Mouse (Mus musculus) embryonic facial prominence, embryonic 15.5 days (tissue): ENCODE data around the gene Vps26c. TPM values are rescaled to one million over a fixed set of nuclear protein-coding genes. Genes with fewer than 3 reads are reported as not detected.
"Not testable (repeated sequence)": the region's sequence is repeated elsewhere in the genome, so short reads cannot be mapped to it uniquely, and the experiment has no call there.

ENCODE experiments used
- ATAC-seq: fragments of 200-750 bp; cut with Nextera tagmentation; 2 replicates; pipeline ENCODE4 v1.8.0; 2017; ENCODE audit warnings: low read depth, moderate TSS enrichment; ENCODE audit not compliant: insufficient number of reproducible peaks, low FRiP score, low TSS enrichment
- H3K27ac ChIP-seq: fragments of 300-500 bp; sonication (generic); replicated peaks from 2 replicates; pipeline ENCODE4 v1.5.1; 2015; ENCODE audit warnings: mild to moderate bottlenecking, inconsistent platforms
- H3K27me3 ChIP-seq: fragments of 300-500 bp; sonication (generic); 2 replicates; pipeline ENCODE4 v1.6.1; 2015; ENCODE audit warnings: inconsistent platforms
- H3K36me3 ChIP-seq: fragments of 300-500 bp; sonication (generic); 2 replicates; pipeline ENCODE4 v1.6.1; 2015; ENCODE audit warnings: mild to moderate bottlenecking, inconsistent platforms
- H3K4me1 ChIP-seq: fragments of 300-500 bp; sonication (generic); 2 replicates; pipeline ENCODE4 v1.6.1; 2015; ENCODE audit warnings: inconsistent platforms
- H3K4me2 ChIP-seq: fragments of 300-500 bp; sonication (generic); replicated peaks from 2 replicates; pipeline ENCODE4 v1.6.1; 2015; ENCODE audit warnings: mild to moderate bottlenecking, inconsistent platforms
- H3K4me3 ChIP-seq: fragments of 300-500 bp; sonication (generic); replicated peaks from 2 replicates; pipeline ENCODE4 v1.5.1; 2015; ENCODE audit warnings: mild to moderate bottlenecking, inconsistent platforms
- H3K9ac ChIP-seq: fragments of 300-500 bp; sonication (generic); 2 replicates; pipeline ENCODE4 v1.6.1; 2015; ENCODE audit warnings: inconsistent platforms
- H3K9me3 ChIP-seq: fragments of 300-500 bp; sonication (generic); replicated peaks from 2 replicates; pipeline ENCODE4 v1.6.1; 2016; ENCODE audit warnings: inconsistent platforms
- WGBS: fragments of 180-500 bp; shearing (Covaris S2); methylation state at CpG from one replicate; pipeline ENCODE4 v1.1.7; 2015; 5-methylcytosine and 5-hydroxymethylcytosine counted together
- polyA plus RNA-seq: library from polyadenylated mRNA; unstranded; fragments of >200 nt; fragmentation: Nextera tagmentation; extraction: Ambion mirVana; gene quantifications from 2 replicates; pipeline ENCODE4 v1.2.1, GENCODE M21; 2015

Gene Vps26c
- polyA plus RNA-seq, 1 experiment from 2014 or later, result 55.8 TPM

DNA sequence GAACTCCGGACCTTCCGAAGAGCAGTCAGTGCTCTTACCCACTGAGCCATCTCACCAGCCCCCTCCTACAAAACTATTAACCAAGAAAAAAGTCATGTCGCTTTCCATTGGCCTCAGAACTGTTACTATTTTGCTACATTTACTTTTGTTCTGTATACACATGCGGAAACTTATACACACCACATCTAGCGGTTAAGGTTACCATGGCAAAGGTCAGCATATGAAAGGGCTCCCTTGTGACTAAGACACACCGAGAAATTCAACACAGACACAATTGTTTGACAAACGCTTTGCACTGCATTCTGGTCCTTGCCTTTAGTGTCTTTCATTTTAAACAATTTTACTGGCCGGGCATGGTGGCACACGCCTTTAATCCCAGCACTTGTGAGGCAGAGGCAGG, 1.9 kb downstream of the Vps26c start:
- H3K4me1 ChIP-seq, result peaks cover 36% of the 10 kb centered on the region
- H3K27ac ChIP-seq, result no peak overlapping the region
- H3K4me2 ChIP-seq, result 0 out of 2 replicates have a peak overlapping the region, but pooled peaks have one; percentile 62
- WGBS, result 72% methylated on average over 9 of the region's 9 CpGs
- H3K9ac ChIP-seq, result no peak overlapping the region
- no peak overlapping the region for H3K4me3 ChIP-seq
- no peaks in the 10 kb centered on the region for H3K27me3 ChIP-seq
- no peaks in the 10 kb centered on the region for H3K9me3 ChIP-seq
- H3K36me3 ChIP-seq, result no peaks in the 10 kb centered on the region
- ATAC-seq, result no peak

DNA sequence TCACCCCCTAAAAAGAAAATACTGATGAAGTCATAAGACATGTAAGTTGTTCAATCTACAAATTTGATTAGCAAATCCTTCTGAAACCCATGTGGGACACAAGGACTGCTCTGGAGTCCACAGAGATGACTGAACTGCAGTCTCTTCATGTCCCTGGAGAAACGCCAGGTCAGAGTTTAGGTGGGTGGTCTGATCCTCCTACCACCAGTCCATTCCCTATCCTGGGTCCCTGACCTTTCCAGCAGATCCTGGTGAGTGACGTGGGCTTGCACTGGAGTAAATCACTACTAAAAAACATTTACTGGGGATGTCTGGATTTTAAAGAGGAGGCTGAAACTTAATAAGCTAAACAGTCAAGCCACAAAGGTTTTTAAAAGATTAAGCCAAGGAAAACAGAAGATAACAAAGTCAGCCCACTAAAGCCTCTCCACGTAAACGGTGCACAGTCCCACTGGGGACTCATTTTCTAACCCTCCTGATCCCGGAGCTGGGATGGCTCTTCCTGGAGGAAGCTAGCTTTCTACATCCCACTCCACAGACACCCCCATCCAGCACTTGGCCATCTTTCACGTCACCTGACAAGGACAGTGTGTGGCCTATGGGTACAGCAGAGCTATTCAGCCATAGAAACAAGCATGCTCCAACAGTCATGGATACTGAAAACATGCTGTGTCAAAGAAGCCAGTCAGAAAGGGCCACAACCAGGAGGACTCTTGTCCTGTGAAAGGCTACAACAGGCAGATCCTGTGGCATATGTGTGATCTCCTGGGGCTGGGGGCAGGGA, 2.8 kb downstream of the Vps26c start:
- WGBS, result 53% methylated on average over 6 of the region's 6 CpGs
- H3K4me2 ChIP-seq, result 0 out of 2 replicates have a peak overlapping the region, but pooled peaks have one; percentile 4

DNA sequence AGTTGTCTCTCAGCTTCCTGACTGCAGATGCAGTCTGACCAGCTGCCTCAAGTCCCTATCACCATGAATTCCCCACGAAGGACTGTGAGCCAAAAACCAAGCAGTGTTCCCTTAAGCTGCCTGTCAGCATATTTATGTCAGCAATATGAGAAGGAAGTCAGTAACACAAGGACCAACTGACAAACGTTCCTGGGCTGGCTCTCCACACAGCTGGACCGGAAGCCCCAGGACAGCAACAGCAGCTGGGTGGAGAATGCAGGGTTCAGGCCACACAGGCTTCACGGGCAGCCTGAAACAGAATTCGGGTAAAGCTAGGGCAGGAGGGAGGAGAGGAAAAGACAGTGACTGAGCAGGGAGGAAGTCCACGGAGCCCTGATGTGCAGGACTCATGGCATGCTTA, 7.6 kb downstream of the Vps26c start:
- Histone ChIP-seq H3K4me2 (no peak overlapping the region), H3K4me1 (peaks cover 26% of the 10 kb centered on the region), H3K4me3 (no peak overlapping the region), H3K9ac (no peak overlapping the region), H3K27me3 (no peaks in the 10 kb centered on the region), H3K27ac (peak overlapping the region; percentile 35), H3K9me3 (no peaks in the 10 kb centered on the region), H3K36me3 (no peaks in the 10 kb centered on the region)
- ATAC-seq, result peak; percentile 74
- WGBS, result 44% methylated on average over 6 of the region's 6 CpGs

More for the DNA sequence above, 2.8 kb downstream of the Vps26c start:
- no peaks in the 10 kb centered on the region for H3K9me3 ChIP-seq
- H3K27ac ChIP-seq, result no peak overlapping the region
- no peak for ATAC-seq
- no peak overlapping the region for H3K4me3 ChIP-seq
- no peaks in the 10 kb centered on the region for H3K36me3 ChIP-seq
- peaks cover 43% of the 10 kb centered on the region for H3K4me1 ChIP-seq
- no peaks in the 10 kb centered on the region for H3K27me3 ChIP-seq
- no peak overlapping the region for H3K9ac ChIP-seq

DNA sequence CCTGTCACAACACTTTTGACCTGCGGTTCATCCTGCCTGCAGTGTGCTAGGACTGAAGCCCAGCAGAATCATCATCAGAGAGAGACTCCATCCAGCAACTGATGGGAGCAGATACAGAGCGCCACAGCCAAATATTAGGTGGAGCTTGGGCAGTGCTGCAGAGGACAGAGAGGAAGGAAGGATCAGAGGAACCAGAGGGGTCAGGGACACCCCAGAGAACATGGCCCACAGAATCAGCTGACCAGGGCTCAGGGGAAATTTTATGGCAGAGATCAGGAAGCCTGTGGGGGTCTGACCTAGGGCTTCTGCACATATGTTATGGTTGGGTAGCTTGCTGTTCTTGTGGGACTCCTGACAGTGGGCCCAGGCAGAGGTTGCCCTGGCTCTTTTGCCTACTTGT, 9.0 kb downstream of the Vps26c start:
- Histone ChIP-seq H3K36me3 (no peaks in the 10 kb centered on the region), H3K9me3 (no peaks in the 10 kb centered on the region), H3K4me2 (no peak overlapping the region), H3K4me1 (peaks cover 20% of the 10 kb centered on the region), H3K4me3 (no peak overlapping the region), H3K27me3 (no peaks in the 10 kb centered on the region), H3K27ac (no peak overlapping the region), H3K9ac (no peak overlapping the region)
- 98% methylated on average over 2 of the region's 2 CpGs for WGBS
- no peak for ATAC-seq

DNA sequence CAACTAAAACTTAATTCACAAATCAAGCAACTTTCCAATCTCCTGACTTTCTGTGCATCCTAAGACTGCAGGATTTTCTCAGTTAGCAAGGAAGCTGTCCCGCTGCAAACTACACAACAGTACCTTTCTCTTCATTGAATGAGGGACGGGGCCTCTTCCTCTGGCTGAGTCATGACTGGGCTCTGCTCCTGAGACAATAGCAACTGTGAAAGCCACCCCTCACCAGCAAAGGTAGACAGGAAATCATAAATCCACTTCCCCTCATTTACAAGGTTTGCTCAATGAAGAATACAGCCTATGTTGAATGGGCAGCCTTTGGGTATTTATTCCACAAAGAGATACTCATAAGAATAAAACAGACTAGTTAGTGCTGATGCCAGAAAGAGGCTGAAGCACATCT, 16.6 kb downstream of the Vps26c start:
- peaks cover 37% of the 10 kb centered on the region for H3K36me3 ChIP-seq
- no peaks in the 10 kb centered on the region for H3K4me1 ChIP-seq
- no peak for ATAC-seq
- 84% methylated on average over 2 of the region's 2 CpGs for WGBS
- no peak overlapping the region for H3K4me3 ChIP-seq
- no peaks in the 10 kb centered on the region for H3K9me3 ChIP-seq
- H3K27me3 ChIP-seq, result no peaks in the 10 kb centered on the region
- no peak overlapping the region for H3K9ac ChIP-seq
- no peak overlapping the region for H3K4me2 ChIP-seq
- H3K27ac ChIP-seq, result no peak overlapping the region

DNA sequence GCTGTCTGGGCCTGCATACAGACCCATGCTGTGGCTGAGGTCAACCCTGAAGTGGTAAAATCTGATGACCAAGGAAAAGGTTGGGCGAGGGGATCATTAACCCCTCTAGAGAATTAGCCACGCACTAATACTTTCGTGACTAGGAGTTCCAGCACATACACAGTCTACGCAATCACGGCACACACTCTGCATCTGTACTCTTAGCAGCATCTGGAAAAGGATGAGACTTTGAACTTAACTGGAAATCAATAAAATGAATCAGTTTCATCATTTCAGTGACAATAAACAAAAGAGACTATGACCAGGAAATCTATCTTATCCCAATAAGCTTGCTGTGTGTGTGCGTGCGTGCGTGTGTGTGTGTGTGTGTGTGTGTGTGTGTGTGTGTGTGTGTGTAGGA, 17.9 kb downstream of the Vps26c start:
- no peak overlapping the region for H3K4me2 ChIP-seq
- H3K27ac ChIP-seq, result no peak overlapping the region
- WGBS, result 93% methylated on average over 8 of the region's 8 CpGs
- H3K9ac ChIP-seq, result no peak overlapping the region
- no peak for ATAC-seq
- H3K27me3 ChIP-seq, result no peaks in the 10 kb centered on the region
- H3K9me3 ChIP-seq, result no peaks in the 10 kb centered on the region
- H3K36me3 ChIP-seq, result peaks cover 49% of the 10 kb centered on the region
- H3K4me1 ChIP-seq, result no peaks in the 10 kb centered on the region
- no peak overlapping the region for H3K4me3 ChIP-seq

DNA sequence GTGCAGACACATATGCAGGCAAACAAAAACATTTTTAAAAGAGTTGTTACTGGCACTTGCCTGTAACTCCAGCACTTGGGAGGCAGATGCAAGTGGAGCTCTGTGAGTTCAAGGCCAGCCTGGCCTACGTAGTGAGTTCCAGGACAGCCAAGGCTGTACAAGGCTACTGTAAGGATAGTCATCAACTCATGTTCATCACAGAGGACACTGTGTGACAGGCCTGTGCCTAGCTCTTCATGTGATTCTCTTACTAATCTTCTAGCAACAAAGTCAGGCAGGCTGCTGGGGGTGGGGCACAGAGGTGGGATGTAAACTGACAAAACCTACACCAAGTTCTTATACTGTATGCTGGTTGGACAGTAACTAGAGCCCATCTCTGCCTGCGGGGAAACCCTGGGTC, 19.6 kb downstream of the Vps26c start:
- Histone ChIP-seq H3K4me1 (no peaks in the 10 kb centered on the region), H3K27me3 (no peaks in the 10 kb centered on the region), H3K27ac (no peak overlapping the region), H3K9ac (no peak overlapping the region), H3K36me3 (peaks cover 65% of the 10 kb centered on the region), H3K4me2 (no peak overlapping the region), H3K9me3 (no peaks in the 10 kb centered on the region), H3K4me3 (no peak overlapping the region)
- 97% methylated on average over 2 of the region's 2 CpGs for WGBS
- no peak for ATAC-seq

DNA sequence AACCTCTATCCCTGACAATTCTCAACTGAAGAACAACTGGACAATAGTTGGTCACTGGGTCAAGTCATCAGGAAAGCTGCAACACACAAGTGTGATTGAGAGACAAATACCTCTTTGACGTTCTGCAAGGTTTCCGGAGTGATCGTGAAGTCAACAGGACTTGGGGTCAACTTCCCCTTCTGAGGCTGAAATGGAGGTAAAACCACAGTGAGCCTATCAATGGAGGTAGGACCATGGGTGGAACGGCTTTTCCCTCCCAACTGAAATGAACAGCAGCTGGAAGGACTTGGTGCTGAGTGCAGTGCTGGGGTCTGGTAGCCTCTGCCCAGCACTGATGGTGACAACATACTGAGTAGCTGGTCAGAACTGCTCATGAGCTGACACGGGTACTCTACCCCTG, 22.4 kb downstream of the Vps26c start:
- peaks cover 75% of the 10 kb centered on the region for H3K36me3 ChIP-seq
- no peaks in the 10 kb centered on the region for H3K9me3 ChIP-seq
- no peak overlapping the region for H3K4me3 ChIP-seq
- no peaks in the 10 kb centered on the region for H3K4me1 ChIP-seq
- WGBS, result 88% methylated on average over 5 of the region's 5 CpGs
- H3K27me3 ChIP-seq, result no peaks in the 10 kb centered on the region
- no peak overlapping the region for H3K9ac ChIP-seq
- H3K4me2 ChIP-seq, result no peak overlapping the region
- no peak for ATAC-seq
- no peak overlapping the region for H3K27ac ChIP-seq

DNA sequence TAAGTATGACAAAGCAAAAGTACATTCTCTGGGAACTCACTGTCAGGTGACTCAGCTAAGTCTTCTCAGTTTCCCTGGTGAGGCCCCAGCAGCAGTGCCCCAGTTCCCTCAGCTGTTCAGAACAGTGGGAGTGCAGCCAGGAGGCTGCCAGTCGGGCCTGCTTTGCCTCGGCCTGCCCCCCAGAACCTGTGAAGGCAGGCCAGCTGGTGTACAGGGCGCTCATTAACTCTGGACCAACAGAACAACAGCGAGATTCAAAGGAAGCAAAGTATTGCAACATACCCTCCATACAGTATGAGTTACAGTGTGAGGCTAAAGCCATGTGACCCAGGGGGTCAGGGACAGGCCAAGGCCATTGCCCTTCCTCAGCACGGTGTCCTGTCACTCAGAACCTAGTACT, 28.7 kb downstream of the Vps26c start:
- no peak overlapping the region for H3K9ac ChIP-seq
- H3K4me1 ChIP-seq, result no peaks in the 10 kb centered on the region
- no peak overlapping the region for H3K4me2 ChIP-seq
- peak; percentile 47; the same call in 1 of the 2 replicates for ATAC-seq
- 66% methylated on average over 5 of the region's 5 CpGs for WGBS
- peaks cover 63% of the 10 kb centered on the region for H3K36me3 ChIP-seq
- H3K9me3 ChIP-seq, result no peaks in the 10 kb centered on the region
- H3K4me3 ChIP-seq, result no peak overlapping the region
- H3K27ac ChIP-seq, result no peak overlapping the region; the same call in 1 of the 2 replicates
- no peaks in the 10 kb centered on the region for H3K27me3 ChIP-seq

DNA sequence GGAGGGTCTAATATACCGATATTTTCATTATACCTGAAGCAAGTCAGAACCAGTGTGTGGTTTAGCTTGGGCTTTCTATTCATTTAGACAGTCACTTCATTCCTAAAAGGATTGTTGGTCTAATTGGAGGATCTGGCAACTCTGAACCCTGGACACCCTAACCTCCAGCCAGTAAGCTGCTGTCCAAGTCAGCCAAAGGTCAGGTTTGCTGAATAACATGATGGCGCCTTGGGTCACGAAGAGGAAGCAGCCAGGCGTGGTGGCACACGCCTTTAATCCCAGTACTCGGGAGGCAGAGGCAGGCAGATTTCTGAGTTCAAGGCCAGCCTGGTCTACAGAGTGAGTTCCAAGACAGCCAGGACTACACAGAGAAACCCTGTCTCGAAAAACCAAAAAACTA, 29.5 kb downstream of the Vps26c start:
- H3K4me1 ChIP-seq, H3K4me2 ChIP-seq, H3K4me3 ChIP-seq, H3K9me3 ChIP-seq, H3K27ac ChIP-seq, H3K27me3 ChIP-seq, ATAC-seq, H3K9ac ChIP-seq: not testable (repeated sequence)
- peaks cover 57% of the 10 kb centered on the region for H3K36me3 ChIP-seq
- 94% methylated on average over 7 of the region's 7 CpGs for WGBS

DNA sequence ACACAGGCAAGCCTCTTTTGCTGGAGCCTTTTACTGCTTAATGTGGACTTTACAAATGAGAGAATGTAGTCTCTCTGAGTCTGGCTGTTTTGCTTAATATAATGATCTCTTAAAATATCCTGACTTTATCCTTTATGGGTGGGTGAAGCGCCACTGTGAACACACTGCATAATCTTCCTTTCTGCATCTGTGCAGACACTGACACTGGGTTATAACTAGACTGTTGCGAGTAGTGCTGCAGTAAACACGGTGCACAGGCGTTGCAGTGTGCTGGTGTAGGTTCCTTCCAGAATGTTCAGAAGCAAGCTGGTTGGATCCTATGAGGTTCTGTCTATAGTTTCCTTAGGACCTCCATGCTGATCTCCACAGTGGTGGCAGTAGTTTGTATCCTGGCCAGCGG, 37.3 kb downstream of the Vps26c start:
- 89% methylated on average over 5 of the region's 5 CpGs for WGBS
- Histone ChIP-seq H3K36me3 (no peaks in the 10 kb centered on the region), H3K9me3 (no peaks in the 10 kb centered on the region), H3K27ac (no peak overlapping the region), H3K27me3 (no peaks in the 10 kb centered on the region), H3K9ac (no peak overlapping the region), H3K4me1 (no peaks in the 10 kb centered on the region), H3K4me2 (no peak overlapping the region), H3K4me3 (no peak overlapping the region)
- ATAC-seq, result no peak

DNA sequence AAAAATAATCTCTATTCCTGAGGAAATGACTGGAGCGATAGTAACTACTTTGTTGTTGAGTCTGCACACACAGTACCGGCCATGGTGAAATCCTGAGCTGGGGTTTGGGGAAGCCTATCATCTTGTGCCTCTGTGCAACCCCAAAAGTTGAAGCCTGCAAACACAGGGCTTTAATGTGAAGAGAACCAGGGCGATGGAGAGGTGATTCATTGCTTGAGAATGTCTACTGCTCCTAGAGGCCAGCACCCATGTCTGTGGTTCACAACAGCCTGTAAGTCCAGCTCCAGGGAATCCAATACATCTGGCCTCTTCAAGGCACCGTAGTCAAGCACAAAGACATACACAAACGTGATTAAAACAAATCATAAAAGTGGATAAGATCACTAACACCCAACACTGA, 39.3 kb downstream of the Vps26c start:
- Histone ChIP-seq H3K27me3 (no peaks in the 10 kb centered on the region), H3K4me3 (no peak overlapping the region), H3K9ac (no peak overlapping the region), H3K9me3 (no peaks in the 10 kb centered on the region), H3K4me1 (no peaks in the 10 kb centered on the region), H3K4me2 (no peak overlapping the region), H3K27ac (no peak overlapping the region), H3K36me3 (no peaks in the 10 kb centered on the region)
- 69% methylated on average over 5 of the region's 5 CpGs for WGBS
- ATAC-seq, result no peak
